Mouse (Mus musculus) lung, adult 2 months (tissue): ENCODE data around the gene Ajap1. TPM values are rescaled to one million over a fixed set of nuclear protein-coding genes. Genes with fewer than 3 reads are reported as not detected.

Experiments
- DNase-seq: peaks from one replicate; pipeline ENCODE4 v3.0.0; 2022
- H3K4me1 ChIP-seq: fragments of 200-500 bp; 2 replicates; pipeline ENCODE4 v1.6.1; 2011; ENCODE audit warnings: low read length; ENCODE audit not compliant: control insufficient read depth, insufficient read depth
- H3K4me3 ChIP-seq: fragments of 200-500 bp; replicated peaks from 2 replicates; pipeline ENCODE3; 2011; ENCODE audit warnings: low read depth, mild to moderate bottlenecking, control low read depth, low read length; ENCODE audit errors: extremely low read depth
- CTCF ChIP-seq: fragments of 200-500 bp; IDR thresholded peaks from 2 replicates; pipeline ENCODE4 v1.5.1; 2011; ENCODE audit warnings: mild to moderate bottlenecking, low read length, control low read depth; ENCODE audit not compliant: insufficient read depth
- POLR2A ChIP-seq: fragments of 200-500 bp; IDR thresholded peaks from 2 replicates; pipeline ENCODE4 v1.6.1; 2011; ENCODE audit warnings: low read depth, mild to moderate bottlenecking, control low read depth, low read length, borderline replicate concordance; ENCODE audit errors: extremely low read depth
- WGBS: fragments of 180-500 bp; shearing (Covaris S2); methylation state at CpG from one replicate; pipeline ENCODE4 v1.1.7; 2018; 5-methylcytosine and 5-hydroxymethylcytosine counted together
- polyA plus RNA-seq: library from polyadenylated mRNA; depleted of rRNA; stranded (reverse); fragments of >200 nt; gene quantifications from 2 replicates; pipeline ENCODE4 v1.2.3, GENCODE M21; 2012

Gene Ajap1
- polyA plus RNA-seq, 1 experiment = 0.57 TPM

- no peak for DNase-seq
- no peaks in the 10 kb centered on the region for H3K4me1 ChIP-seq
- 83% methylated on average over 15 of the region's 15 CpGs for WGBS
- TF ChIP-seq POLR2A (no peak), CTCF (no peak)
- H3K4me3 ChIP-seq = no peak overlapping the region
These were observed 23.8 kb downstream of the Ajap1 start for GRCm38 (mm10) chr4:153458821-153459220.

- TF ChIP-seq CTCF (no peak), POLR2A (no peak)
- H3K4me1 ChIP-seq = no peaks in the 10 kb centered on the region
These were observed 29.1 kb downstream of the Ajap1 start for GRCm38 (mm10) chr4:153453496-153453895.

GRCm38 (mm10) chr4:153451516-153451915, 31.1 kb downstream of the Ajap1 start:
- H3K4me3 ChIP-seq = no peak overlapping the region
- TF ChIP-seq CTCF (no peak), POLR2A (no peak)
- DNase-seq = no peak
- WGBS = 92% methylated on average over 8 of the region's 8 CpGs
- H3K4me1 ChIP-seq = no peaks in the 10 kb centered on the region

More at GRCm38 (mm10) chr4:153453496-153453895, 29.1 kb downstream of the Ajap1 start:
- 78% methylated on average over 7 of the region's 7 CpGs for WGBS
- H3K4me3 ChIP-seq = no peak overlapping the region
- DNase-seq = no peak

- WGBS = 71% methylated on average over 10 of the region's 10 CpGs
- TF ChIP-seq POLR2A (no peak), CTCF (no peak)
- no peak for DNase-seq
- no peaks in the 10 kb centered on the region for H3K4me1 ChIP-seq
- no peak overlapping the region for H3K4me3 ChIP-seq
These were observed 40.1 kb downstream of the Ajap1 start for GRCm38 (mm10) chr4:153442522-153442921.

- no peak for DNase-seq
- WGBS = 68% methylated on average over 11 of the region's 11 CpGs
- Histone ChIP-seq H3K4me1 (no peaks in the 10 kb centered on the region), H3K4me3 (no peak overlapping the region)
- no peak for TF ChIP-seq POLR2A
- no peak for TF ChIP-seq CTCF
These were observed 42.7 kb downstream of the Ajap1 start for GRCm38 (mm10) chr4:153439868-153440267.

GRCm38 (mm10) chr4:153439031-153439430, 43.6 kb downstream of the Ajap1 start:
- H3K4me3 ChIP-seq = no peak overlapping the region
- TF ChIP-seq CTCF = no peak
- no peak for TF ChIP-seq POLR2A
- 74% methylated on average over 12 of the region's 12 CpGs for WGBS
- no peak for DNase-seq
- H3K4me1 ChIP-seq = no peaks in the 10 kb centered on the region

GRCm38 (mm10) chr4:153437196-153437595, 45.4 kb downstream of the Ajap1 start:
- no peak for TF ChIP-seq CTCF
- no peak for TF ChIP-seq POLR2A
- H3K4me3 ChIP-seq = no peak overlapping the region

GRCm38 (mm10) chr4:153435917-153436316, 46.7 kb downstream of the Ajap1 start:
- WGBS = 63% methylated on average over 5 of the region's 5 CpGs

More at GRCm38 (mm10) chr4:153437196-153437595, 45.4 kb downstream of the Ajap1 start:
- no peaks in the 10 kb centered on the region for H3K4me1 ChIP-seq
- no peak for DNase-seq
- WGBS = 71% methylated on average over 9 of the region's 9 CpGs

GRCm38 (mm10) chr4:153429971-153430370, 52.6 kb downstream of the Ajap1 start:
- WGBS = 81% methylated on average over 2 of the region's 2 CpGs
- no peak for DNase-seq
- Histone ChIP-seq H3K4me1 (no peaks in the 10 kb centered on the region), H3K4me3 (no peak overlapping the region)
- TF ChIP-seq CTCF (no peak), POLR2A (no peak)

More at GRCm38 (mm10) chr4:153435917-153436316, 46.7 kb downstream of the Ajap1 start:
- H3K4me3 ChIP-seq = no peak overlapping the region
- no peak for DNase-seq
- no peak for TF ChIP-seq CTCF
- no peak for TF ChIP-seq POLR2A
- H3K4me1 ChIP-seq = no peaks in the 10 kb centered on the region

- Histone ChIP-seq H3K4me1 (no peaks in the 10 kb centered on the region), H3K4me3 (no peak overlapping the region)
- no peak for DNase-seq
- TF ChIP-seq CTCF (no peak), POLR2A (no peak)
- WGBS = 77% methylated on average over 16 of the region's 16 CpGs
These were observed 56.5 kb downstream of the Ajap1 start for GRCm38 (mm10) chr4:153425961-153426656.
